9 mouse cellular contexts compared by ENCODE assay signal in the genomic region with DNA sequence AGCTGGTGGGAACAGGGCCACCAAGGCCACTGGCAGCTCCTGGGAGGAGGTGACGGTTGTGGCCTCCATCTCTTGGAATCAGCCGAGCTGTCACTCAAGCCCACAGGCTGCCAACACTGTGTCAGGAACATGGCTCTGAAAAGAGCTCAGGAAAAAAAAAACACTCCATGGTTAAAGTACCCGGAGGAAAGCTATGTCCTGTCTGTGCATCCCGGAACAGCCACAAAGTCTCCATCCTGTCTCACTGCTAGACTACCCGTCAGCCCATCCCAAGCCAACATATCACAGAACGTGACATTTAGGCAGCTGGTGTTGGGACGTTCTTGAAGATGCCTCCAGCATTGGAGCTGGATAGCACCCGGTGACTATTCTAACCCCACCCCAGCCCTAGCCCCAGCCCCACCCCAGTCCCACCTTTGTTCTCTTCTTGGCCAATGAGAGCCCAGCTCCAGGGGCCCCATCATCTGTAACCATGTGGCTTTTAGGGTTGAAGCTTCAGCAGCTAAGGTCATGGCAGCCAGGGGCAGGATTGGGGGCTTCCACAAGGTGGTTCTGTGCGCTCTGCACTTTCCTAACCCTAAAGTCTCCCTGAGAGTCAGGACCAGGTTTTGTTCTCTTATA. TPM values are rescaled to one million over a fixed set of nuclear protein-coding genes. Genes with fewer than 3 reads are reported as not detected.
DNase-seq lines count a peak whose midpoint lies in the region; ATAC-seq lines count a peak whose summit lies in the region.
"Had no signal": no experiment of that assay in that cellular context is flagged by ENCODE, and none has a peak within 500 bp of the region (broad histone marks: within the 10 kb centered on the region; RNA-seq: fewer than 3 reads in every experiment).

No protein-coding gene starts in this region.

- H3K4me1 ChIP-seq in heart, embryonic 11.5 days (ENCODE audit: control insufficient read depth, insufficient read depth, low read length) = peaks cover 50% of the 10 kb centered on the region
- peaks cover 57% of the 10 kb centered on the region for H3K4me1 ChIP-seq in kidney, embryonic 15.5 days

- no peak overlapping the region for H3K9ac ChIP-seq in heart, embryonic 11.5 days (ENCODE audit: low read depth, low read length)
- H3K9ac ChIP-seq in kidney, embryonic 15.5 days = no peak overlapping the region
- H3K9ac ChIP-seq: neural tube, embryonic 12.5 days had no signal

- 52% methylated on average over 9 of the region's 9 CpGs for WGBS in heart, embryonic 11.5 days (ENCODE audit: insufficient replicate concordance)
- WGBS in kidney, embryonic 15.5 days = 69% methylated on average over 9 of the region's 9 CpGs

- H3K4me2 ChIP-seq in heart, embryonic 11.5 days = no peak overlapping the region
- no peak overlapping the region for H3K4me2 ChIP-seq in kidney, embryonic 15.5 days
- H3K4me2 ChIP-seq: neural tube, embryonic 12.5 days had no signal

- H3K27me3 ChIP-seq in heart, embryonic 11.5 days (ENCODE audit: control insufficient read depth, insufficient read depth, low read length) = no peaks in the 10 kb centered on the region
- no peaks in the 10 kb centered on the region for H3K27me3 ChIP-seq in kidney, embryonic 15.5 days
- H3K27me3 ChIP-seq: neural tube, embryonic 12.5 days had no signal

- no peaks in the 10 kb centered on the region for H3K9me3 ChIP-seq in heart, embryonic 11.5 days (replicated peaks; ENCODE audit: control insufficient read depth, low read length)
- H3K9me3 ChIP-seq in kidney, embryonic 15.5 days (replicated peaks) = no peaks in the 10 kb centered on the region
- H3K9me3 ChIP-seq: neural tube, embryonic 12.5 days had no signal

- H3K36me3 ChIP-seq in heart, embryonic 11.5 days (ENCODE audit: control insufficient read depth, insufficient read depth, low read length) = no peaks in the 10 kb centered on the region
- H3K36me3 ChIP-seq in kidney, embryonic 15.5 days = no peaks in the 10 kb centered on the region

- ATAC-seq in heart, embryonic 11.5 days (replicated peaks; ENCODE audit: insufficient number of reproducible peaks, low FRiP score, low TSS enrichment) = no peak
- no peak for ATAC-seq in kidney, embryonic 15.5 days (replicated peaks; ENCODE audit: low FRiP score)
- peak; percentile 25; the same call in 1 of the 2 replicates for ATAC-seq in neutrophil, adult 5-6 weeks (ENCODE audit: extremely low read depth, insufficient number of reproducible peaks, low FRiP score, poor library complexity, severe bottlenecking)

- no peak overlapping the region for H3K4me3 ChIP-seq in heart, embryonic 11.5 days (ENCODE audit: low read depth, low read length)
- H3K4me3 ChIP-seq in kidney, embryonic 15.5 days (replicated peaks) = no peak overlapping the region
- H3K4me3 ChIP-seq: neural tube, embryonic 12.5 days had no signal

- H3K27ac ChIP-seq in heart, embryonic 11.5 days (ENCODE audit: low read depth, low read length) = no peak overlapping the region
- H3K27ac ChIP-seq in kidney, embryonic 15.5 days = peak overlapping the region; percentile 64; the same call in 1 of the 2 replicates
- H3K27ac ChIP-seq: neural tube, embryonic 12.5 days had no signal

- DNase-seq in heart, postnatal 4 days = peak; percentile 54
- DNase-seq in Muller cell, postnatal 12 days (ENCODE audit: inconsistent ontology term) = peak; percentile 57
- DNase-seq in urinary bladder, postnatal 10 days (ENCODE audit: low spot score) = no peak
- DNase-seq in layer of hippocampus, adult 8-10 months (ENCODE audit: low spot score in 2 of 2) = no peak
- DNase-seq in cerebellum, adult 9-10 months = no peak

RNA-seq across cellular contexts. Expression of gene Cdc42ep4, which starts 51.8 kb away (rescaled TPM):
- total RNA-seq in heart, postnatal 4 days (2021) = 10 to 100 TPM; 18.7 to 20.7 TPM
- 18.4 and 19.3 TPM in 2 replicates for polyA plus RNA-seq in heart, embryonic 11.5 days (2014; fragmentation: Nextera tagmentation; extraction: Ambion mirVana)
- 63.7 and 66.7 TPM in 2 replicates for polyA plus RNA-seq in kidney, embryonic 15.5 days (2015; fragmentation: Nextera tagmentation; extraction: Ambion mirVana)
- total RNA-seq in neutrophil, adult 5-6 weeks (2017) = 14.5 and 17.9 TPM in 2 replicates
- total RNA-seq in layer of hippocampus, adult 8-10 months (2022) = 10 to 100 TPM; 32.4 to 41.1 (median 37.3) TPM

Comparison
In these comparisons a context has a peak if more than half of its experiments do, and no peak if none do; other contexts are left out.
1. DNase-seq: peak in heart, postnatal 4 days (single experiment) and Muller cell, postnatal 12 days (single experiment); none in urinary bladder, postnatal 10 days (single experiment), layer of hippocampus, adult 8-10 months (0 of 2) and cerebellum, adult 9-10 months (single experiment).